Mouse (Mus musculus) erythroblast, adult 5-6 weeks (primary cell): ENCODE results near the gene Ppp2r3a. TPM values are rescaled to one million over a fixed set of nuclear protein-coding genes. Genes with fewer than 3 reads are reported as not detected.

Source experiments
- ATAC-seq: replicated peaks from 2 replicates; pipeline ENCODE4 v1.8.0; 2016; ENCODE audit warnings: moderate number of reproducible peaks, mild to moderate bottlenecking, moderate TSS enrichment, inconsistent platforms; ENCODE audit not compliant: poor library complexity, low FRiP score, severe bottlenecking
- total RNA-seq, 2 experiments: library from RNA; stranded (forward) in 1 of 2; stranded (reverse) in 1 of 2; fragments of 150-400 nt in 1 of 2; fragments of 200-764, 138-1000 nt in 1 of 2; gene quantifications; 2 replicates each; pipeline versions ENCODE4 v1.2.3 to v1.2.4; 2015 to 2017; ENCODE audit warnings: low replicate concordance in 2 of 2

Gene Ppp2r3a
- total RNA-seq, 2 experiments from 2014 or later, result 0.09 to 0.58 TPM

DNA sequence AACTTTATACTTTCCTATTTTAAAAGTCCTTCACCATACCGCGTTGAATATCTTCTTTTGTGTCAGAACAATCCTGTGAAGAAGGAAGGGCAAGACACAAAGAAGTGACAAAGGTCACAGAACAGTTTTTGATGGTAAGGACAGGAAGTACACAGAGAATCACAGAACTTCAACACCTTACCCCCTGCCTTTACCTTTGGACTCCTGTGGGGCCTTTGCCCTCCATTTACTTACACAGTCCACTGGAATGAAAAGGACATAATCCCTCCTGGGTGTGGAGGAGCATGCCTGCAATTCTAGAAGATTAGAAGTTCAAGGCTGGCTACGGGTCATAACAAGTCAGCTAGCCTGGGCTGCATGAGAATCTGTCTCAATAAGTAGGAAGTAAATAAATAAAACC, 1.5 kb upstream of the Ppp2r3a start:
- ATAC-seq, result no peak

DNA sequence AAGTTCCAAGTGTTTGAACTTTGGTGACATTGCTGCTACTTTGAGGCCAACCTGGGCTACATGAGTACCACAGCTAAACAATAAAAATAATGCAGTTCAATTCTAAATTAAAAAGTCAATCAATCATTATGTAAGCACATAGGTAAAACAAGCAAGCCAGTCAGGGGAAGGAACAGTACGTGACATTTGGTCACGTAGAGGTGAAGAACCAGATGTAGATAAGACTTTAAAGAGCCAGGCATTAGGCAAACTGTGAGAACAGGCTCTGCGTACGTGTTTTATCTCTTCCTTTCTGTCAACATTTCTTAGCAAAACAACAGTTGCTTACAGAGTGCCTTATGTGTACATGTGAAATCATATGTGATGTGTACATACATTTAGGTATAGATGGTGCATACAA, 946 bp upstream of the Ppp2r3a start:
- no peak for ATAC-seq

DNA sequence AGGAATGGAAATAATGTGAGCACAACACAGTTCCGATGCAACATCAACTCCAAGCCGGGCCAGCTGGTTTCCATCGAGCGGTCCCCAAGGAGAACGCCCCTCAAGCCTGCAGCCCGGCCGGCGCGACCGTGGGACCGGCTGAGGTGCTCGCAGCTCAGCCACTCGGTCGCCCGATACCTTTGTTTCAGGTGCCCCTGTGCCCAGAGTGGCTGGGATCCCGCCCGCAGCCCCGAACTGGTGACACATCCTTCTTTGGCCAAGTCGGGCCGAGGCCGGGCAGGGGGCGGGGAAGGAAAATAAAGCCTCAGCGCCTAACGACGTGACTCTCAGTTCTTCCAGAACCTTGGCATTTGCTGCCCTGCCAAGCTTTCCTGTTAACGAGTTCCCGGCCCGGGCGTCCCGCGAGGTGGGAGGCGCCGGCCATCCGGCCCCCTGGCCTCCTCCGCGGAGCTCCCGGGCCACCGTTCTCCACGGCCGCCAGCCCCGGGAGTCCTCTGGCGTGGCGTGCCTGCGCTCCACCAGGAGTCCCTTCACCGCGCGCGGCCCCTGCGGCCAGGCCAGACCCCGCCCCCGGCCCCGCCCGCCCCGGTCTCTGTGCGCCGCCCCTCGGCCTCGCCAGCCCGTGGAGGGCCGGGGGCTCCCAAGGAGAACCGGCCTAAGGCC, 483 bp downstream of the Ppp2r3a start:
- peak; percentile 54 for ATAC-seq

DNA sequence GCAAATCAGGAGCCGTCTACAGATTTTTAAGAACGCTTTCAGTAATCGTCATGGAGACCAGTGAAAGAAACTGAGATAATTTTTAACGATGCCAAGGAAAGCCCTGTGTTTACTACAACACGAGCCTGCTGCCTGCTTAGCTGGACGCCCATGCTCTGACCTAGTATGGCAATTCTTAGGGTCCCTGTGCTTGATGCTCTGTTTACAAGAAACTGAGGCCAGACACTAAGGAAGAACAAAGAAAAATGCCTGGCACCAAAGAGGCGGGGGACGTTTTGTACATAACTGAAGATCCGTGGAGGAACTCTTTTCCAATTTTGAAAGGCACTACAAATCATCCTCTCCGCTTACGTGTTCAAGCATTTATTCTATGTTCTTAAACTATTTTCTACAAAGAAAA, 1.1 kb downstream of the Ppp2r3a start:
- ATAC-seq, result no peak

DNA sequence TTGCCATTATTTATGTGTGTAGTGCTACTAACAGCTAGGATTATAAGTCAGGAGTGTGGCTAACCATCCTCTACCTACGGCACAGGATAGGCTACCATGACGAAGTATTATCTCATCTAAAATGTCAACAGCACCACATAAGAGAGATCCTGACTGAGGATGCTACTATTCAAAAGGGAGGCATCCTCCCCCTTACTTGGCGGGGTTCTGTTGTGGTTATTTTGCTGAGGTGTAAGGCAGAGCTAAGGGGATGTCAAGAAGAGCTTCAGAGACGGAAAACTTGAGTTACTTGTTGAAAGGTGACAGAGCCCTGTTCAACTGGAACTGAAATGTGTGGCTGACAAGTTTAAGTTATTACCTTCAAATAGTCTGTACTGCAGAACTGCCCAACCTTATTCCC, 2.0 kb downstream of the Ppp2r3a start:
- no peak for ATAC-seq

DNA sequence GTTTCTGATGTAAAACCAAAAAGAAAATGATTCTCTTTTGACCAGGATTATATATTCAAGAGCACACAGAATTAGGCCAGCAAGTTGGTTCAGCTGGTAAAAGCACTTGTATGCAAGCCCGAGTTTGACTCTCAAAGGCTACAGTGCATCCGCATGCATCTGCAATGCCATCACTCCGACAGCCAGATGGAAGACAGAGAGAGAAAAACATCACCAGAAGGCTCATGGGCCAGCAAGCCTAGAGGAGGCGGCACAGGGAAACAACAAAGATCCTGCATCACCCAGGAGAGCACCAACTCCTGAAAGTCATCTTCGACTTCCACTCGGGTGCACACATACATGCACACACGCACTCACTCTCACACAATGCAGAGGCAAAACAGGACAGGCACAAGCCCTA, 4.1 kb downstream of the Ppp2r3a start:
- ATAC-seq, result no peak

DNA sequence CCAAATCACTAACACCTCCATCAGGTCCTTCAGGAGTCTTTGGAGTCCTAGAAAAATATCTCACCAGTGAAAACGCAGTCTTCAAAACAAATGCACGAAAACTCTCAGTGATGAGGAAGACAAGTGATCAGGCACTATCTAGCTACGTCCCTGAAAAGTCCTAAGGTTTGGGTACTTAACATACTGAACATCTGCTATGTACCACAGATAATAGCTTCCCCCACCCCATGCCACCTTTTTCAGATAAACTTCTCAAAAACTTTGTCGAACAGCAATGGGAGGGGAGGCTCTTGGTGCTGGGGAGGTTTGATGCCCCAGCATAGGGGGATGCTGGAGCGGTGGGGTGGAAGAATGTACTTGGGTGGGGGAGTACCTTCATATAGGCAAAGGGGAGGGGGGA, 6.1 kb downstream of the Ppp2r3a start:
- no peak for ATAC-seq

DNA sequence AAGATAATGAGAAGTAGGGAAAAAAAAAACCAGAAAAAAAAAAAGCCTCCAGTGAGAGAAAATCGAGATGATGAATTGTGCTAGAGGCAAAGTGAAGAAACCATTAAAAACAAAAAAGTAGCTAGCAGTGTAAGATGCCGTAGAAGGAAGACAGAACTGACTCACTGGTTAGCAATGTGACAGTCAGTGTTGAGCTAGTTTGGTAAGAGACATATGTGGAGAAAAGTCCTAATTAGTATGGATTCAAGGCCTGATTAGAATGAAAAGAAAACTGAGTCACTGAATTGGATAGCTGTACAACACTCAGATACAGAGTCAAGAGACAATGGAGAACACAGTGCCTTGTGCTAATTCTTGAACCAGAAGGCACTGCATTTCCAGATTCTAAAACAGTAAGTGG, 7.9 kb downstream of the Ppp2r3a start:
- no peak for ATAC-seq

DNA sequence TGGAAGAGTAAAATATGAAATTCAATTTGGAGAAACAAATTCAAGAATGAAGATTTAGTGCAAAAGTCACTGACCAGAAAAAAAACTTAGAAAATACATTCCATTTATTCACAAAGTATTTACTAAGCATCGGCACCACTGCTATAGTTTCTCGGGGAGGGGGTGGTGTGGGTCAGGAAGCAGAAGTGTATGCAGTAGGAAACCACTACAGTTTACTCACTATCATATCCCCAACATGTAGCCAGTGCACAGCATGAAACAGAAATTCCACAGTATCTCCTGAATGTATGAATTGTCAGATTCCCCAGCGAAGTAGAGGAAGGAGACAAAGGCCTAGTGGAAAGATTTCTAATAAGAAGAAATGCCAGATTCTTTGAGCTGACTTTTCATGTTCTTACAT, 11.4 kb downstream of the Ppp2r3a start:
- no peak for ATAC-seq

DNA sequence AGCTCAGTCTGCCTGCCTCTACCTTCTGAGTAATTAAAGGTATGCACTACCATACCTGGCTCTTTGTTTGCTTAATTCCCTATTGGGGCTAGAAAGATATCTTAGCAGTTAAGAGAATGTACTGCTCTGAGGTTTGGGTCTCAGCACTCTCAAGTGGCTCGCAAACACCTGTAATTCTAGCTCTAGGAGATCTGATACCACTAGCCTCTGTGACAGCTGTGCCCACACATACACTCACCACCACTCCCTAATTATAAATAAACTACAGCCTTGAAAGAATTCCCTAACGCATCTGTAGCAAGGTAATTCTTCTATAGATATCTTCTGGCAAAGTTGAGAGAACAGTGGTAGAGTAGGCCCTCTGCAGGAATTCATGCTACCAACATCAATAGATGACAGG, 15.8 kb downstream of the Ppp2r3a start:
- no peak for ATAC-seq

DNA sequence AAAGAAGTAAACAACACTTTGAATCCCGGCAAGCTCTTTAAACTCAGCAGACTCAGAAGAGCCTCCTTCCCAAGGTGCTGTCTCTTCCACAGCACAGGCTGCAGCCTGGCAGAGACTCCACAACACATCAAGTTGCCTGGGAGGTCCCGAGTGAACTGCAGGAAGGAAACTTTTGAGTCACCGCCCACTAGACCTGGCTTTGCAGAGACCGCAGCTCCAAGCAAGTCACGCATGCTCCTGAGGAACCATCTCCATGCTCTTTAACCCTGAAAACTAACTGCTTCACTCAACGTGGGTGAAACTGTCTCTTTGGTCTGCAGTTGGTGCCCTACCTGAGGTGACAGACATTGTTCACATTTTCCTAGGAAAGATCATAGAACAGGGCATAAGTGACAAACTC, 19.6 kb downstream of the Ppp2r3a start:
- ATAC-seq, result no peak

DNA sequence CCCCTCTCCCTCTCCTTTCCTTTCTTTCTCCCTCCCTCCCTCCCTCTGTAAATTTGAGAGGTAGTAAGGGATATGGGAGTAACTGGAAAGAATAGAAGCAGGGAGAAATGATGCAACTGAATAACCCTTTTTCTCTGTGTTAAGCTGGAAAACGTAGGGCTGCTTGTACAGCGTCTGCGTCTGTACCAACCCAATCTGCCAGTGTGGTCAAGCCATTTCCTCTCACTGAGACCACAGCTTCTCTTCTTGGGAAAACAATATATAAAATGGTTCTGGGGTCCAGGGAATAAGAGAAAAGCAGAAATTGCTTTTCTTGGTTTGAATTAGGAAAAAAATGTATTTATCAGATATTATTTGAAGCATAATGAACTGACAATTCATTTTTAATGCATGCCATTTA, 21.6 kb downstream of the Ppp2r3a start:
- no peak for ATAC-seq

DNA sequence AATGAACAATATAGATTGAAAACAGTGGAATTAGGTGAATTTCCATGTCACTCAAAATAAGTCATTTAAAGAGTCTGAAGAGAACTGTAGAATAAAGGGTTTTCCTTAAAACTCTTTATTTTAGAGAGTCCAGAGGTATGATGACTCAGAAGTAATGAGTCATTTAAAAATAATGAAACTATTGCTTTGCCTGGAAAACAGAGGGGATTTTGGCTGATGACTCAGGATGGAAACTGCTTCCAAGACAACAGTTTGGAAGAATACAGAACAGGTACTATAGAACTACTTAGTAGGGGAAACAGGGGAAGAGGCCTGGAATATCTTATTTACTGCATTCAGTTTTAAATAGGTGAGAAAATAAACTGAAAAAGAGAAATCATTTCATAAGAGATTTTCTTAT, 22.7 kb downstream of the Ppp2r3a start:
- ATAC-seq, result no peak

DNA sequence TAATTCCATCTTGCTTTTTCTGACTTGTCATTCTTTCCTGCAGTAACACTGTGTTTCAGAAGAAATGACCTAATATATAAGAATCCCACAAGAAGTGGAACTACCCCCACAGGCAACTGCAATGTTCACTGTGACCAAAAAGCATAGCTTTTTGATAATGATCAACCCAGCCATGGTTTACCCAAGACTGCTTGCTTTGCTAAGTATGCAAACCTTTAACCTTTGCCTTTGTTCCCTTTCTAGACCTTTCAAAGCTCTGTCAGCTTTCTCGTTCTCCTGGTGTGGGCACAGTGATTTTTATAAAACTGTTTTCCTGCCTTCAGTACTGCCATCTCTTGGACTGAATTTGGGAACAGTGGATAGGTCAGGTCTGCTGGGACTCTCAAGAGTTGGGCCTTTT, 43.6 kb downstream of the Ppp2r3a start:
- no peak for ATAC-seq

DNA sequence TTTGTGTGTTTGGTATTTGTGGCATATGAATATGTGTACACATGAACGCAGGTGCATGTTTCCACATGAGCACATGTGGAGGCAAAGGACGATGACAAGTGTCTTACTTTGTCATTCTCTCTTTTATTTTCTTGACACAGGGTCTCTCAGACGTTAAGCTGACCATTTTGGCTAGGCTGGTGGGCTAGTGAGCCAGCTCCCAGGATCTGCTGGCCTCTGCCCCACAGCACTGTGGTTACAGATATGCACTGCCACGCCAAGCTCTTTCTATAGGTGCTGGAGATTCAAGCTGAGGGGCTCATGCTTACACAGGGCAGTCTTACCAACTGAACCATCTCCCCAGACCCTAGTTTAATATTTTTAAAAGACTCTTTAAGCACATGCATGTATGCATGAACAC, 45.1 kb downstream of the Ppp2r3a start:
- ATAC-seq, result no peak

DNA sequence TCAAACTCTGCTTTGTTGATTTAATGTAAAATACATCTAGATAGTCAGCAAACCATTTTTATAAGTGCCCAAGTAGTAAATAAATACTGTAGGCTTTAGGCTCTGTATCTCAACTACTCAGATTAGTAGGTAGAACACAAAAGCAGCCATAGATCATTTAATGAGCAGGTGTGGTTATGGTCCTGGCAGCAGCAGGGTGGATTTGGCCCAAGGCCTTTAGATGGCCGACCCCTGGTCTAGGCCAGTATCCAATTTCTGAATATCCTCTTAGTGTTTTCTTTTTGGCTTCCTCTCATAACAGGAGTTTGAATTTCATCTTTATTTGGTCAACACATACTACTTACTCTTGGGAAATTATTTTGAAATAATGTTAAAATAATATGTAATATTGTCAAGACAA, 46.4 kb downstream of the Ppp2r3a start:
- ATAC-seq, result no peak

DNA sequence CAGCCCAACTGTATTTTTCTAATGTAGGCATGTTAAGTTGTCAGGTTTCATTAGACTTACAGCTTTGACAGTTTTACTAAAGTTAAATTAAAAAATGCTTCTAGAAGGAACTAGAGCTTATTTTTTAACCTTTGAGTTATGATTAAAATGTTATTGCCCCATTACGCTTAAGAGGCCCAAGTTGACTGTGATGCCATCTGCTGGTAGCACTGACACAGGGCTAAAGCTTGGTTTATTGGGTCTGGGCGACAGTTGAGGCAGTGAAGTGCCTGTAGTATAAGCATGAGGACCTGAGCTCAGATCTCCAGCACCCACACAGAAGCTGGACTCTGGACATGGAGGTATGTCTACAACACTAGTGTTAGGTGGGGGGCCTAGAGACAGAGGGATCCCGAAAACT, 47.5 kb downstream of the Ppp2r3a start:
- no peak for ATAC-seq

DNA sequence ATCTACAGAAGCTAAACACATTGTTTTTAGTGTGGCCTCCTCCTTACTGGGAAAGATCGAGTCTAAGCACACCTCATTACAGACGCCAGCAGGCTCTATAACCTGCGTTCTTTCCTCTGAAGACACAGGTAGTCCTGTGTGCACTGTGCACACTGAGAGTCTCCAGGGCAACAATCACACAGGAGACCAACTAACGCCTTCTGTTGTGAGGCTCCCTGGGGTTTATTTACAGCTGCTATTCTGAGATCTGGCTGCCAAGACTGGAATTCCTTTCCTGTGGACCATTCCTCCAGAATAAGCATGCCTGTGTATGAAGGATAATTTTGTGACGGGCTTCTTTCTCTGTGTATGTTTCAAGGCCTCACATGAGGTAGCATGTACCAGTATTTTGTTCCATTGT, 51.0 kb downstream of the Ppp2r3a start:
- ATAC-seq, result no peak

DNA sequence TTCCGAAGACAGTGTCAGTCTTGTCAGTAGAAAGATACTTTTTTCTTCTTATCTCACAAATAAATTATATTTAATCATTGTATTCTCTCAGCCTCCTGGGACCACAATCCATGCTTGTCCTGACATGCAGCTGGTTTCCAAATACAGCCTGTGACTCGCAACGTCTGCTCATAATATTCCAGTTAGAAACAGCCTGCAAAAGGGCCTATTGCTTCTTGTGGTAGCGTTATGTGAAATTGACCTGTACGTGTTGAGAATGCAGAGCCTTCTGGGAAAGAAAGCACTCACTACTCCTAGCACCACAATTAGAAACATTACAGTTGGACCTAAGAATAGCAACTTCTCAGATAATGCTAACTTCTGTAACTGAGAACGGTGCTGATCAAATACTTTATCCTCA, 52.8 kb downstream of the Ppp2r3a start:
- ATAC-seq, result no peak

DNA sequence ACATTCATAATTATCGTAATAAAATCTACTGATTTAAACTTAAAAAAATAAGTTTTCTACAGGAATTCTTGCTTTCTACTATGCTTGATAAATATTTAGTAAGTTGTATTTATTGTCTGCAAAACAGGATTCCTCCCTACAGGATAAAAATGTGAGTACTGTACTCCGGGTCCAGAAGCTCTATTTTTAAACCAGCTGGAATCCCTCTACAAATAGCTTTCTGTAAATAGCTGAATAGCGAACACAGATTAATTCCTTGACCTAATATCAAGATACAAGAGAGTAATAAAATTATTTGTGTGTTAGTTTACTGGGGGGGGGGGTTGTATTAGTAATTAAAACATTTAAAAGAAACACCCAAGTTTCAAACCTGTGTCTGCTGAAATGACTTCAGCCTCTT, 53.3 kb downstream of the Ppp2r3a start:
- ATAC-seq, result no peak

DNA sequence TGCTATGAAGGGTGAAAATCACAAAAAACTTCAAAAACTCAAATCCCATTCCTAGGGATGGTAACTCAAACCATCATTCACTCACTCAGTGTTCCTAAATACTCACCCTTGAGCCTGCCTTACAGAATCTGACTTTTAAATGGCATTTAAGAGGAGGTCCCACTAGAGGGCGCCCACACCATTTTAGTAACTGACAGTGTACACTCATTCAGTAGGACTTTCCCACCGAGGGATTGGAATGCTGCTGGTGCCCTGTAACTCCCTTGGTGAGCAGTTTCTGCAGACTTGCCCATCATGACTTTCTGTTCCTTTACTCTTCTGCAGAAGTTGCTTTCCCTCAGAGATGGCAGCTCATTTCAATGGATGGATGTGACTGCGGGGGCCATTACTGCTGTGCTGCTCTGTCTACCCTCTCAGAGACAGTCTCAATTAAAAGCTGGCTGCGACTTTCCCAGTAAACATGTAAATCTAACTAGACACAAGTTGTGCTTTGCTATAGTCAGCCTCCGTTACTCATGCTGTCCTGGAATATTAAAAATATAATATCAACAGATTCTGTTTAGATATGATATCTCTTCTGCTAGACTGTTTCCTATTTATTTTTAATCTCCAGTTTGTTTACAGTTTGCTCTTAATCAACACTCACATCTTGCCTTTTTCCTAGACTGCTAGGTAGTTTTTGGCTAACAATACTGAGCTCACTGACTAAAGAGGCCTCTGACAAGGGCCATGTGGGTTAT, 69.5 kb downstream of the Ppp2r3a start:
- peak; percentile 67; the same call in 1 of the 2 replicates for ATAC-seq

DNA sequence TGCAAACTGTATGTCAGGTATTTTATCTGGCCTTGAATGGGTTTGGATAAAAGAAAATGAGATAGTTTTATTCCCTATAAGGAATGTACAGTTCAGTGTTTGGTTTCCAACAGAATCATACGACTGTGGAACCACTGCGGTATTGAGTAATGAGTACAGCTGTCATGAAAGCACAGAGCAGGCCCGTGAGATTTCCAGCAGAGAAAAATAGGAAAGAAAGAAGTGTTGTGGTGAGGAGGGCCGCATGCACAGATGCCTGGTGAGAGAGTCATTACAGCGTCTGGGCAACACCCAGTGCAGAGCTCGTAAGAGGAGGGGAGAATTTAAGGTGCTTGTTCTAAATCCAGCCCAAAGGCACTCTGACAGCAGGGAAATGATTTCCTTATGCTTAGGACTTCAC, 70.3 kb downstream of the Ppp2r3a start:
- no peak for ATAC-seq
